Mouse (Mus musculus) neural tube, embryonic 15.5 days (tissue): Measurements from ENCODE around the gene Wfdc13. TPM values are rescaled to one million over a fixed set of nuclear protein-coding genes. Genes with fewer than 3 reads are reported as not detected.

ENCODE experiments used
- ATAC-seq: fragments of 200-750 bp; cut with Nextera tagmentation; 2 replicates; pipeline ENCODE4 v1.8.0; 2017; ENCODE audit warnings: mild to moderate bottlenecking, moderate TSS enrichment, moderate library complexity; ENCODE audit not compliant: low FRiP score
- H3K27ac ChIP-seq: fragments of 300-500 bp; sonication (generic); replicated peaks from 2 replicates; pipeline ENCODE4 v1.5.1; 2015; ENCODE audit warnings: mild to moderate bottlenecking, inconsistent platforms
- H3K27me3 ChIP-seq: fragments of 300-500 bp; sonication (generic); replicated peaks from 2 replicates; pipeline ENCODE4 v1.6.1; 2015; ENCODE audit warnings: inconsistent platforms
- H3K36me3 ChIP-seq: fragments of 300-500 bp; sonication (generic); 2 replicates; pipeline ENCODE4 v1.6.1; 2015; ENCODE audit warnings: inconsistent platforms
- H3K4me1 ChIP-seq: fragments of 300-500 bp; sonication (generic); 2 replicates; pipeline ENCODE4 v1.6.1; 2015; ENCODE audit warnings: inconsistent platforms
- H3K4me2 ChIP-seq: fragments of 300-500 bp; sonication (generic); 2 replicates; pipeline ENCODE4 v1.6.1; 2015; ENCODE audit warnings: inconsistent platforms, mild to moderate bottlenecking, moderate library complexity
- H3K4me3 ChIP-seq: fragments of 300-500 bp; sonication (generic); replicated peaks from 2 replicates; pipeline ENCODE4 v1.5.1; 2015; ENCODE audit warnings: mild to moderate bottlenecking, inconsistent platforms
- H3K9ac ChIP-seq: fragments of 300-500 bp; sonication (generic); replicated peaks from 2 replicates; pipeline ENCODE4 v1.6.1; 2015; ENCODE audit warnings: mild to moderate bottlenecking, inconsistent platforms
- H3K9me3 ChIP-seq: fragments of 300-500 bp; sonication (generic); replicated peaks from 2 replicates; pipeline ENCODE4 v1.6.1; 2016; ENCODE audit warnings: inconsistent platforms
- WGBS: fragments of 180-500 bp; shearing (Covaris S2); methylation state at CpG from one replicate; pipeline ENCODE4 v1.1.7; 2015; ENCODE audit warnings: mixed read lengths; 5-methylcytosine and 5-hydroxymethylcytosine counted together
- polyA plus RNA-seq: library from polyadenylated mRNA; unstranded; fragments of >200 nt; fragmentation: Nextera tagmentation; extraction: Ambion mirVana; gene quantifications from 2 replicates; pipeline ENCODE4 v1.2.1, GENCODE M21; 2015

The Wfdc13 gene
- polyA plus RNA-seq: not detected in 2 replicates

DNA sequence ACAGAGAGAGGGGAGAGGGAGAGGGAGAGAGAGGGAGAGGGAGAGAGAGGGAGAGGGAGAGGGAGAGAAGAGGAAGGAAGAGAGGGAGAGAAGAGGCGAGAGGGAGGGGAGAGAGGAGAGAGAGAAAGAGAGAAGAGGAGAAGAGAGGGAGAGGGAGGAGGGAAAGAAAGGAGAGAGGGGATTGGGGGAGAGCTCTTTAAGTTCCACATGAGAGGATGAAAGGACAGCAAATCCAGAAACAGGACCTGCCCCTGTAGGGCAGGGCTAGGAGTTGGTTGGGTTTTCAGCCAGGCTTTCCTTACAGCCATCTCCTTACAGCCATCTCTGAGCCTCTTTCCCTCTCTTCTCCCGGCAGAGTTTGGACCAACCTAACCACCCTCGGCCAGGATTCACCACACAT is at the start of gene Wfdc13:
Gene Wfdc13 (plus strand): TSS at position 301 of the 400 bp plus-strand sequence.
- H3K9ac ChIP-seq: no peak within 1 kb of the TSS
- no peak within 1 kb of the TSS for H3K4me3 ChIP-seq
- H3K9me3 ChIP-seq: no peaks in the 10 kb centered on the region
- no peaks in the 10 kb centered on the region for H3K27me3 ChIP-seq
- H3K27ac ChIP-seq: no peak within 1 kb of the TSS
- no peak within 1 kb of the TSS for H3K4me2 ChIP-seq
- WGBS: 76% methylated on average over 3 of the region's 3 CpGs
- no peaks in the 10 kb centered on the region for H3K36me3 ChIP-seq
- ATAC-seq: no peak
- H3K4me1 ChIP-seq: no peaks in the 10 kb centered on the region

DNA sequence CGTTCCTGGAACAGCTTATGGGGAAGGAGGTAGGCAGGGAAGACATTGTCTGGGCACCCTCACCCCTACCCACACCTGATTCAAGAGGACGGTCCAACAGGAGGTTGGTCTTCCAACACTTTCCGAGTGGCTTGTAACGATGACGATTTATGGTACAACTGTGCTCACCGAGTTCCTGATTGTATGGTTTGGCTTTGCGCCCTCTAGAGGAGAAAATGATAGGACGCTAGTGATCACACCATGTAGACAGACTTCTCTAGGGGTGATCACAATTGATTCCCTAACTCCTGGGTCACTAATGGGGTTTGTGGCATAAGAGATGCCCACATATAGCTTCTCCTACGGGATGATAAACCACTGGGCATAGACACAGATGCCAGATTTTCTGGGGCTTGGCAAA is 49.6 kb upstream of the Wfdc13 start:
- H3K9ac ChIP-seq: no peak overlapping the region
- no peak overlapping the region for H3K27ac ChIP-seq
- H3K36me3 ChIP-seq: no peaks in the 10 kb centered on the region
- WGBS: 74% methylated on average over 9 of the region's 9 CpGs
- no peaks in the 10 kb centered on the region for H3K27me3 ChIP-seq
- H3K4me3 ChIP-seq: no peak overlapping the region
- no peaks in the 10 kb centered on the region for H3K4me1 ChIP-seq
- H3K4me2 ChIP-seq: no peak overlapping the region
- ATAC-seq: no peak
- no peaks in the 10 kb centered on the region for H3K9me3 ChIP-seq

DNA sequence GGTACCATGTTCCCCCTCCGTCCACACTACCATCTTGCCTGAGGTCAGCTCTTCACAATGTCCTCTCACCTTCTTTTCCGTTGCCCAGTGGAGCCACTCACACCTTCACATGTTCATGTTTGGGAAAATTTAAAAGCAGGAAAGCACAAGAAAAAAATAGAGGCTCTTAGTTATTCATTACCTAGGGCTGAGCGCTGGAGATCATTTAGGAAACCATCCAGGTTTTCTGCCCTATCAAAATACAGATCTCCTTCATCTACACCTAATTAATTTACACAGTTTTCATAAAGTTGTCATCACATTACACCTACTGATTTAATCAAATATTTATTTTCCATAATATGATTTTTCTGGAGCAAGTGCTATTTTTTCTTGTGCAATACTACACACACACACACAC is 46.2 kb upstream of the Wfdc13 start, which contains the start of gene Wfdc16:
Gene Wfdc16 (minus strand): TSS at position 101 of the 400 bp plus-strand sequence.
- ATAC-seq: no peak
- H3K9me3 ChIP-seq: no peaks in the 10 kb centered on the region
- no peak within 1 kb of the TSS for H3K4me2 ChIP-seq
- H3K4me3 ChIP-seq: no peak within 1 kb of the TSS
- no peaks in the 10 kb centered on the region for H3K27me3 ChIP-seq
- H3K4me1 ChIP-seq: no peaks in the 10 kb centered on the region
- H3K27ac ChIP-seq: no peak within 1 kb of the TSS
- no peaks in the 10 kb centered on the region for H3K36me3 ChIP-seq
- WGBS: 92% methylated on average over 3 of the region's 3 CpGs
- H3K9ac ChIP-seq: no peak within 1 kb of the TSS

DNA sequence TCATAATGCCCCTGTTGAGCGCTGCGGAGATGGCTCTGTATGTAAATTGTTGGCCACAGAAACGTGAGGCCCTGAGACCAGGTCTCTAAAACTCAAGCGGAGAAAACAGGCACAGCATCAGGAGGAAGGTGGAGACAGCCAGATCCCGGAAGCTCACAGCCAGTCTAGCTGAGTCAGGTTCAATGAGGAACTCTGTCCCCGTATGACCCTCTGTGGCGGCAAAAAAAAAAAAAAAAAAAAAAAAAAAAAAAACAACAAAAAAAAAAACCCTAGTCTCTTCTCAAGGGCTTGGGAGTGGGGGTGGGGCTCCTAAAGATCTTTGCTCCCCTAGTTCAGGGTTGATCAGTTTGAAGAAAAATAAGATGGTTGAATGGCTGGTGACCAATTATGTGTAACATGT is 43.8 kb upstream of the Wfdc13 start:
- H3K4me1 ChIP-seq: no peaks in the 10 kb centered on the region
- 60% methylated on average over 7 of the region's 7 CpGs for WGBS
- no peak for ATAC-seq
- H3K27me3 ChIP-seq: no peaks in the 10 kb centered on the region
- H3K27ac ChIP-seq: no peak overlapping the region
- H3K36me3 ChIP-seq: no peaks in the 10 kb centered on the region
- H3K9me3 ChIP-seq: no peaks in the 10 kb centered on the region
- no peak overlapping the region for H3K9ac ChIP-seq
- no peak overlapping the region for H3K4me3 ChIP-seq
- no peak overlapping the region for H3K4me2 ChIP-seq

DNA sequence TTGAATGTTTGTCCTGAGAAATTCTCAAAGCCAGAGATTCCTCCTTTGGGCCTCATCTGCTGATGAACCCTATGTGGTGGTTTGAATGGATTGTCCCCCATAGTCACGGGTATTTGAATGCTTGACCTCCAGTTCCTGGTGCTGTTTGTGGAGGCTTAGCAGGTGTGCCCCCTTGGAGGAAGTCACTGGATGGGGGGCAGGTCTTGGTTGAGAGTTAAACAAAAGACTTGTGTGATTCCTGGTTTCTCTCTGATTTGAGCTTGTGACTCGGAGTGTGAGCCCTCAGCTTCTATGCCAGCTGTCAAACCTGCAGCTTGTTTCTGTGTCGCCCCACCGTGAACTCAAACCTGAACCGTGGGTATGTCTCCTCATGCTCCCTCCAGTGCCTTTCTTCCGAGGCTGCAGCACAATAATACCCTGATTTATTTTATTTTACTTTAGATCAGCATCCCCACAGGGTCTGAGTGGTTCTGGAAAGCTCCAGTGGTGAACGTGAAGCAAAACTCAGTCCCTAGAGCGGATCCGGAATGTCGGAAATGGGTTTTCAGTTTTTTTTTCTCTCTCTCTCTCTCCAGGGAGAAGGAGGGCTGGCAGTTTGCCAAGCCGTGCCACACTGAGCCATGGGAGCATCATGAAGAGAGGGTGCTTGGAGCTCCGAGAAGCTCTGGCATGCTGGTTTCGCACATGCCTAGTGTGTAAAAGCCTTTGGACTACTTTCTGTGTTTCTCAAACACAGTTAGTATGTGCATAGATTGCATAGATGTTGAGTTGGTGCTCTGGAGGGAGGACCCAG is 42.8 kb upstream of the Wfdc13 start:
- Histone ChIP-seq H3K9me3 (no peaks in the 10 kb centered on the region), H3K27me3 (no peaks in the 10 kb centered on the region), H3K4me3 (no peak overlapping the region), H3K9ac (no peak overlapping the region), H3K36me3 (no peaks in the 10 kb centered on the region), H3K4me1 (no peaks in the 10 kb centered on the region), H3K27ac (no peak overlapping the region), H3K4me2 (no peak overlapping the region)
- no peak for ATAC-seq
- 65% methylated on average over 13 of the region's 13 CpGs for WGBS

DNA sequence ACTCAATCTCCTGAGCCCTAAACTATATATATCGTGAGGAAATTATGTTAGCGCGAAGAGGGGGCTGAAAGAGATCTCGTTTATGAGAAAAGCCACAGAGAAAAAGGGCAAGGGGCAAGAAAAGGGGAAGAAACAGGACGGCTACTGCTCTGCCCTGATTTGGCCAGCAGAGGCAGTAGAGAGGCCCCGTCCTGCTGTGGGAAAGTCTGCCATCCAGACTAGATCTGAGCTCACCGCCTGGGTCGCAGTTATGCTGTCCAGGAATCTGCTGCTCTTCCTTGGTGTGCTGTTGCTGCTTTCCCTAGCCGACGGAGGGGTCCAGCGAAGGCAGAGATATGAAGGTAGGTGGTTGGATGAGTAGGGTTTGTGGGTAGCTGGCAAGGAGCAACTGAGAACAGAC is 29.0 kb upstream of the Wfdc13 start, which contains the start of gene Wfdc10:
Gene Wfdc10 (plus strand): TSS at position 189 of the 400 bp plus-strand sequence.
- Histone ChIP-seq H3K4me2 (no peak within 1 kb of the TSS), H3K9me3 (no peaks in the 10 kb centered on the region), H3K27me3 (no peaks in the 10 kb centered on the region), H3K27ac (no peak within 1 kb of the TSS), H3K36me3 (no peaks in the 10 kb centered on the region), H3K4me1 (no peaks in the 10 kb centered on the region), H3K4me3 (no peak within 1 kb of the TSS), H3K9ac (no peak within 1 kb of the TSS)
- WGBS: 17% methylated on average over 11 of the region's 11 CpGs
- ATAC-seq: no peak

DNA sequence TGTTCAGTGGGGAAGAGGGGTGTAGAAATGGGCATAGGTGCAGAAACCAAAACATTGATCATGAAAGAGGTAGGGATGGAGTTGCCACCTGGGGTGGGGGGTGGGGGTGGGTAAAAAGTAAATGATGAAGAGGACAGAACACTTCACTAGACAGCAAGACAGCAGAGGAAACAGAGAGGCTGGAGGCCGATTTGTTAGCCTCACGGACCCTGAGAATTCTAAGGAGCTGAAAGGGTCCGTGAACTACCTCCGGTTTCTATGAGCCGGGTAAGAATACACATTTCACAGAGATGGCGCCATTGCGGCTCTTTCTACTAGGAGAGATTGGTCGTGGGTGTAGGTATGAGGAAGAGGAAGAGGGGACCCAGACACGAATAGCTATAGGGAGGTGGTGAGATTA is 28.4 kb upstream of the Wfdc13 start, which contains the start of gene Wfdc9:
Gene Wfdc9 (minus strand): TSS at position 101 of the 400 bp plus-strand sequence.
- Histone ChIP-seq H3K4me1 (no peaks in the 10 kb centered on the region), H3K9ac (no peak within 1 kb of the TSS), H3K4me3 (no peak within 1 kb of the TSS), H3K27me3 (no peaks in the 10 kb centered on the region), H3K36me3 (no peaks in the 10 kb centered on the region), H3K27ac (no peak within 1 kb of the TSS), H3K9me3 (no peaks in the 10 kb centered on the region), H3K4me2 (no peak within 1 kb of the TSS)
- ATAC-seq: no peak
- 90% methylated on average over 9 of the region's 9 CpGs for WGBS

DNA sequence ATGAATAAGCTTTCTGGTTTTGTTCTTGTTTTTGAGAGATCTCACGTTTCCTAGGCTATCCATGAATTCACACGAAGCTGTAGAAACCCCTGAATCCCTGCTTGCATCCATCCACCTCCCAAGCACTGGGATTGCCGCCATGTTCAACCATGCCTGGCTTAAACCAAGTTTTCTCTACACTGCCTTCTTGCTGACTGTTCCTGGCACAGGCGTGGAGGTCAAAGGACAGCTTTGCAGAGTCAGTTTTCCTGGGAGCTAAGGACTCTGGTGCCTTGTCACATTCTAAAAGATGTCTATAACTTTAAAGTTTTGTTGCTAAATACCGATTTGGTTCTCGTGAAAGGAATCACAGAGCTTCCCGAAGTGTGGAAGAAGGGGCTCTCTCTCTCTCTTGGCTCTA is 20.1 kb upstream of the Wfdc13 start:
- Histone ChIP-seq H3K9ac (no peak overlapping the region), H3K27ac (no peak overlapping the region), H3K4me1 (no peaks in the 10 kb centered on the region), H3K4me2 (no peak overlapping the region), H3K9me3 (no peaks in the 10 kb centered on the region), H3K36me3 (no peaks in the 10 kb centered on the region), H3K27me3 (no peaks in the 10 kb centered on the region), H3K4me3 (no peak overlapping the region)
- no peak for ATAC-seq
- 88% methylated on average over 7 of the region's 7 CpGs for WGBS

DNA sequence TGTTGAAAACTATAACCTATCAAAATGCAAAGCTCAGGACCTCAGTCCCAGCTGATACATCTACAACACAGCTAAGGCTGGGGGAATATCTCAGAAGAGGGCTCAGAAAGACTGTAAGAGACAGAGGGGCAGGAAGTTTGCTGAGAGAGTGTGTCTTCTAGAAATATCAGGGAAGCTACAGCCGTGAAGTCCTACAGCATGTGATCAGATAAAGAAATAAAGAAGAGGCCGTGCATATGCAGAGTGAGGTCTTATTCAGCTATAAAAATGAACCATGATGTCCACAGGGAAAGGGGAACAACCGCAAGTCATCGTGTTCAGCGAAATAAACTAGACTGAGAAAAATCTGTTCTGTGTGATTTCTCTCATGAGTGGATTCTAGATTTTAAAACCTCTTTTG is 14.6 kb upstream of the Wfdc13 start:
- H3K27ac ChIP-seq: no peak overlapping the region
- no peak overlapping the region for H3K4me2 ChIP-seq
- no peak overlapping the region for H3K4me3 ChIP-seq
- no peak overlapping the region for H3K9ac ChIP-seq
- ATAC-seq: no peak
- no peaks in the 10 kb centered on the region for H3K36me3 ChIP-seq
- WGBS: 81% methylated on average over 5 of the region's 5 CpGs
- no peaks in the 10 kb centered on the region for H3K9me3 ChIP-seq
- H3K27me3 ChIP-seq: no peaks in the 10 kb centered on the region
- H3K4me1 ChIP-seq: no peaks in the 10 kb centered on the region

DNA sequence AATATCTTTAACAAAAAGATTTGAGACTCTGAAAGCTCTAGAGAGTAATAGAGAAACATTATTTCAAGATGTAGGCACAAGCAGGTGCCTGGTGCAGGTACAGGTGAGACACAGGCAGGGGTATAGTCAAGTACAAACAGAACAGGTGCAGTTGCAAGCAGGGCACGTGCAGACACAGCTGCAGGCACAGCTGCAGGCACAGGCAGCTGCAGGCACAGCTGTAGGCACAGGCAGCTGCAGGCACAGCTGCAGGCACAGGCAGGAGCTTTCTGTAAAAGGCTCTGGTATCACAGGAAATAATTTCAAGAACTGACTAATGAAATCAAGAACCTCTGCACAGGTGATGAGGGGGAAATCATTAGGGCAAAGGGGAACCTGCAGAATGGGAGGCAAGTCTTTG is 14.0 kb upstream of the Wfdc13 start:
- Histone ChIP-seq H3K4me3 (no peak overlapping the region), H3K4me2 (no peak overlapping the region), H3K9ac (no peak overlapping the region), H3K9me3 (no peaks in the 10 kb centered on the region), H3K27ac (no peak overlapping the region), H3K27me3 (no peaks in the 10 kb centered on the region), H3K36me3 (no peaks in the 10 kb centered on the region), H3K4me1 (no peaks in the 10 kb centered on the region)
- no peak for ATAC-seq
- WGBS: 14% methylated on average over 1 of the region's 1 CpGs

DNA sequence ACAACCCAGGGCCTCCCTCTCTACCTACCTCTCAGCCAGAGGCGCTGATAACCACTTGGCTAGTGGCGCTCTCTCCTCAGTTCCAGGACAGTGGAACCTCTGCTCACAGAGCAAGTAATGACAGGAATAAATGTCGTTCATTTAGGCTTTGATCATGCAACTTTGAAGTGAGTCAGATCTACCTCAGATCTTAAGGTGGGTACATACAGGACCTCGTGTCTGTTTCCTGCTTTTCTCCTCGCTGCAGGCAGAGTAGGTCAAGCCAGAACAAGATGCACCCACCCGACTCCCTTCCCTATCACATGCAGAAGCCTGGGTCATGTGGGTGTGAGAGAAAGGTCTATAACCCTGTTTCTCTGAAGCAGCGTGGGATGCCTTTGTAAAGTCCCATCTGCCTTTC is 10.9 kb upstream of the Wfdc13 start, which contains the start of gene Wfdc11:
Gene Wfdc11 (minus strand): TSS at position 101 of the 400 bp plus-strand sequence.
- H3K27me3 ChIP-seq: no peaks in the 10 kb centered on the region
- H3K4me2 ChIP-seq: no peak within 1 kb of the TSS
- no peaks in the 10 kb centered on the region for H3K36me3 ChIP-seq
- no peak for ATAC-seq
- H3K4me1 ChIP-seq: peaks cover 5% of the 10 kb centered on the region
- H3K9me3 ChIP-seq: no peaks in the 10 kb centered on the region
- no peak within 1 kb of the TSS for H3K4me3 ChIP-seq
- H3K9ac ChIP-seq: no peak within 1 kb of the TSS
- 87% methylated on average over 7 of the region's 7 CpGs for WGBS
- H3K27ac ChIP-seq: no peak within 1 kb of the TSS

DNA sequence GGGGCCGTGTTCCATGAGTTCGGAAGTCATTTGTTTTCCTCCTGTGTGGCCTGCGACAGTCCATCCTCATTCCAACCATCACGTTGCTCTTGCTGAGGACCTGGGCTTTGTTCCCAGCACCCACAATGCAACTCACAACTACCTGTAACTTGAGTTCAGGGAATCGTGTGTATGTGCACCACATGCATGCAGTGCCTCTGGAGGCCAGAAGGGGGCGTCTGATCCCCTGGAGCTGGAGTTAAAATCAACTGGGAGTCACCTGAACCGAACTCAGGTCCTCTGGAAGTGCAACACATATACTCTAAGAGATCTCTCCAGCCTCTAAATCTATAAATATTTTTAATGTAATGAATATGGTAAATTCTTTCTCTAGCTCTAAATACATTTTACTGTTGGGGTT is 8.8 kb upstream of the Wfdc13 start:
- peaks cover 10% of the 10 kb centered on the region for H3K4me1 ChIP-seq
- no peak overlapping the region for H3K9ac ChIP-seq
- no peak for ATAC-seq
- H3K9me3 ChIP-seq: no peaks in the 10 kb centered on the region
- no peaks in the 10 kb centered on the region for H3K36me3 ChIP-seq
- H3K4me2 ChIP-seq: no peak overlapping the region
- no peaks in the 10 kb centered on the region for H3K27me3 ChIP-seq
- H3K27ac ChIP-seq: no peak overlapping the region
- H3K4me3 ChIP-seq: no peak overlapping the region
- WGBS: 83% methylated on average over 7 of the region's 7 CpGs
